Mouse (Mus musculus) E14TG2a.4 (cell line): ENCODE measurements around the gene Gigyf1.

Experiments
- CTCF ChIP-seq: conservative IDR thresholded peaks from 2 replicates; pipeline ENCODE4 v1.5.1; 2014; ENCODE audit warnings: low read length
- POU5F1 ChIP-seq: IDR thresholded peaks from 2 replicates; pipeline ENCODE4 v1.6.1; 2014; ENCODE audit warnings: low read length, borderline replicate concordance

- no peak for TF ChIP-seq CTCF
- TF ChIP-seq POU5F1, result no peak
Measured at GRCm38 (mm10) chr5:137545596-137545995, 27.2 kb downstream of the Gigyf1 start.
